Mouse (Mus musculus): ENCODE results near the gene Orai3. TPM values are rescaled to one million over a fixed set of nuclear protein-coding genes. Genes with fewer than 3 reads are reported as not detected.

Gene Orai3
- total RNA-seq, 2 experiments from 2014 or later, result 8.4 to 9.2 TPM

- intact Hi-C loops (cut with DNase I), result no loop called here
- DNase-seq, result no peak
These were observed 51.4 kb downstream of the Orai3 start for GRCm38 (mm10) chr7:127820836-127821509.

- DNase-seq, result no peak
- intact Hi-C loops (cut with DNase I), result no loop called here
These were observed 52.9 kb downstream of the Orai3 start for GRCm38 (mm10) chr7:127822494-127822893.

GRCm38 (mm10) chr7:127823236-127824171 is 53.9 kb downstream of the Orai3 start:
- no peak for DNase-seq
- intact Hi-C loops (cut with DNase I), result no loop called here

GRCm38 (mm10) chr7:127824176-127824871 is 54.7 kb downstream of the Orai3 start, which contains the start of the genes Stx4a and Stx1b:
Gene Stx4a (plus strand): TSS chr7:127824294.
Gene Stx1b (minus strand): TSS chr7:127824549.
- DNase-seq, result no peak
- intact Hi-C loops (cut with DNase I), result no loop called here

Other genes with a start within 250 kb of the Orai3 start
- not detected for gene Tmem265, start 208.4 kb upstream of the Orai3 start, total RNA-seq (2021)
- gene Phkg2, start 196.5 kb upstream of the Orai3 start, total RNA-seq (2021), result 1 to 10 TPM; 7.6 to 9.8 TPM
- gene Ccdc189, start 181.2 kb upstream of the Orai3 start, total RNA-seq (2021), result 1 to 10 TPM; 2.6 to 3.5 TPM
- 10 to 100 TPM; 26.8 to 31.6 TPM for gene Rnf40, start 181.0 kb upstream of the Orai3 start, total RNA-seq (2021)
- 10 to 100 TPM in 1 of 2 experiments, 1 to 10 TPM in 1; 6.1 to 10.4 TPM for gene Zfp629, start 154.0 kb upstream of the Orai3 start, total RNA-seq (2021)
- 10 to 100 TPM; 33.7 to 35.3 TPM for gene Bcl7c, start 60.9 kb upstream of the Orai3 start, total RNA-seq (2021)
- gene Ctf1, start 57.1 kb upstream of the Orai3 start, total RNA-seq (2021), result 10 to 100 TPM; 14.6 to 18.7 TPM
- gene Ctf2, start 37.6 kb upstream of the Orai3 start, total RNA-seq (2021), result not detected
- gene Fbxl19, start 25.3 kb upstream of the Orai3 start, total RNA-seq (2021), result 1 to 10 TPM; 1.9 to 2.5 TPM
- 10 to 100 TPM; 13.0 to 21.3 TPM for gene Setd1a, start 6.9 kb downstream of the Orai3 start, total RNA-seq (2021)
- 1 to 10 TPM in 1 of 2 experiments, under 1 TPM in 1; 0.31 to 2.1 TPM for gene Gm49388, start 15.8 kb downstream of the Orai3 start, total RNA-seq (2021)
- 1 to 10 TPM; 5.5 to 5.6 TPM for gene Hsd3b7, start 30.8 kb downstream of the Orai3 start, total RNA-seq (2021)
- gene Stx4a, start 54.5 kb downstream of the Orai3 start, total RNA-seq (2021), result 10 to 100 TPM; 43.0 to 47.4 TPM
- gene Stx1b, start 54.7 kb downstream of the Orai3 start, total RNA-seq (2021), result 1 to 10 TPM in 1 of 2 experiments, under 1 TPM in 1; 0.64 to 1.1 TPM
- 10 to 100 TPM; 10.4 to 12.7 TPM for gene Zfp646, start 106.4 kb downstream of the Orai3 start, total RNA-seq (2021)
- 1 to 10 TPM; 2.4 to 3.6 TPM for gene Zfp668, start 107.0 kb downstream of the Orai3 start, total RNA-seq (2021)
- 1 to 10 TPM; 1.5 to 1.7 TPM for gene Prss53, start 121.2 kb downstream of the Orai3 start, total RNA-seq (2021)
- not detected for gene Gm21974, start 125.6 kb downstream of the Orai3 start, total RNA-seq (2021)
- 10 to 100 TPM; 10.6 to 12.2 TPM for gene Vkorc1, start 125.8 kb downstream of the Orai3 start, total RNA-seq (2021)
- gene Bckdk, start 134.3 kb downstream of the Orai3 start, total RNA-seq (2021), result 100 to 1,000 TPM; 155 TPM
- 10 to 100 TPM; 20.7 to 20.9 TPM for gene Kat8, start 142.7 kb downstream of the Orai3 start, total RNA-seq (2021)
- gene Prss8, start 160.3 kb downstream of the Orai3 start, total RNA-seq (2021), result not detected
- gene Prss36, start 176.9 kb downstream of the Orai3 start, total RNA-seq (2021), result 1 to 10 TPM; 6.5 to 7.2 TPM
- gene Fus, start 197.6 kb downstream of the Orai3 start, total RNA-seq (2021), result 10 to 100 TPM; 60.9 to 92.2 TPM
- gene Pycard, start 224.1 kb downstream of the Orai3 start, total RNA-seq (2021), result 1 to 10 TPM; 1.2 to 1.6 TPM
- gene Trim72, start 234.1 kb downstream of the Orai3 start, total RNA-seq (2021), result 100 to 1,000 TPM; 200 to 226 TPM